Mouse (Mus musculus): ENCODE measurements around the gene Defb35.
"Not testable (repeated sequence)": the region's sequence is repeated elsewhere in the genome, so short reads cannot be mapped to it uniquely, and the experiment has no call there.

The Defb35 gene

DNA sequence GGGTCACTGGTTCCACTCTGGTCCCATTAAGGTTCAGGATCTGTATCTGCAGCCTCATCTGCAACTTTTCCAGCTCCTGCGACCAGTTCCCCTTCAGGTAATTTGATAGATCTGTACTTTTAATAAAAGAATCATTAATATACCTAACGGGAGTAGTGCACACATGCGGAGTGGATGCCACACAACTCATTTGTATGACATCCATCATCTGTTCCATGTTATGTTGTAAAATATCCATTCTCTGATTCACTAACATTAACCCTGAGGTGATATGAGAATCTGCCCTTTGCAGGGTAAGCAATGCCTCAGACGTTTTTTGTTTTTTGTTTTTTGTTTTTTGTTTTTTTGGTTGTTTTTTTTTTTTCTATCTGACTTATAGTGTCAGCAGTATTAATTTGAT is at the start of gene Defb35:
Gene Defb35, plus strand, starts transcription at position 301 of the 400 bp plus-strand sequence.
- not testable (repeated sequence) for DNase-seq (ENCODE audit: low spot score in 2 of 2)

DNA sequence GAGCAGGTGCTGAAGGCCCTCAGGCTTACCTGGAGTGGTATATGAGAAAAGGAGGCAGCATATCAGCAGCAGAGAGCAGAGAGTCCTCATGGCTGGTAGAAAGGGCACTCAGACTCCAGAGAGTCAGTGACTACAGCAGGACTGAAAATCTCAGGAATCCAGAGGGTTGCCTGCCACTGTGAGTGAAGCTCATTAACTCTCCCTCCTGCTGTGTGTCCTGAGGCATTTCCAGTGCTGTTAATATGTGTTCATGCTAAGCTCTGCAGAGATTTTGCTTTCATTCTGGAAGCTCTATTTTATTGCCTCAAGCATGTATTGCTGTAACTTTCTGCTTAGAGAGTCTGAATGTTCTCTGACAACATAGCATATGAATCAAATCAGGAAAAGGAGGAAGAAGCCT is 31.9 kb upstream of the Defb35 start, which contains the start of gene Defb11:
Gene Defb11, minus strand, starts transcription at position 123 of the 400 bp plus-strand sequence.
- not testable (repeated sequence) for DNase-seq (ENCODE audit: low spot score in 2 of 2)

DNA sequence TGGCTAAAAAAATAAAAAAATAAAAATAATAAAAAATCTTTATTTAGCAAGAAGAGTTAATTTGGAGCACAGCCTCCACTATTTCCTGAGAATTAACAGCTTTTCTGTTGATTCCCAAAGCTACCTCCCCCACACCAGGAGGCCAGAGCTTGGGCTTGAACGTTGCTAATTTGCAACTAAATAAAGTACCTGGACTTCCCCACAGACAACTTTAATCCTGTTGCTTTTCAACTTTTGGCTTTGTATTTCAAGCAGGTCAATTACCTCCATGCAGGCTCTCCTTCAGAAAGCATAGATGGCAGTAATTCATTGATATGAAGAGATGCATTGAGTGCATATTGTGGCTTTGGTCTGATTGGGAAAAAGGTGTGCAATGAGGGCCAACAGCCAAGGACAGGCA is 26.2 kb upstream of the Defb35 start:
- DNase-seq (ENCODE audit: low spot score in 2 of 2) = no peak

DNA sequence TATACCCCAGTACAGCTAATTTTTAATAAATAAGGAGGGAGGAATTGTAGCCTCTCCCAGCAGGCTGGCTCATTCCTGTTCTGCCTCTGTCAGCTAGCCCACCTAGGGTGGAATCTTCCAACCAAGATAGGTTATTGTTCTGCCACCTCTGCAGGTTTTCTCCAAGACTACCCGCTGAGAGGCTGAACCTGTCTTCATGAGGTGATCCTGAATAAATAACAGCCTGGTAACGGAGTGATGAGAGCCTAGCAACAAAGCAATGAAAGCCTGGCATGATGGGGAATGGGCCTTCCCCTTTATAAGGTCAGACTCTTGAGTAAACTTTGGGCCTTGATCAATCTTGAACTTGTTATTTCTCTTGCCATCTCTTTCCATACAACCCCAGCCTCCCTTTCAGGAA is 25.6 kb upstream of the Defb35 start:
- DNase-seq (ENCODE audit: low spot score in 2 of 2) = no peak

DNA sequence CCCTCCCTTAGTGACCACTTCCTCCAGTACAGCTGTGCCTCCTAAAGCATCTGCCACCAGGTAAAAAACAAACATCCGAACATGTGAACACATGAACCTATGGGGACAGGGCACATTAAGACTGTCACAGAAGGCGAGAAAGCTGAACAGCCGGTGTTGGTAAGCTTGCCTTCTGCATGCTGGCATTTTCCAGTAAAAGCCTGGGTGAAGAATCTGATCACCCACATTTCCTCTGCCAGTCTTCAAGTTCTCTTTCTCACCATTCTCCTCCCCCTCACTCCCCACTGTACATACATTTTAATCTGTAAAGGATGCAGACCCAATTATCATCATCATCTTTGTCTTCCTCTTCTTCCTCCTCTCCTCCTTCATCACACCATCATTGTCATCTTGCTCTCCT is 22.5 kb upstream of the Defb35 start:
- DNase-seq (ENCODE audit: low spot score in 2 of 2) = peak; percentile 35 to 36

DNA sequence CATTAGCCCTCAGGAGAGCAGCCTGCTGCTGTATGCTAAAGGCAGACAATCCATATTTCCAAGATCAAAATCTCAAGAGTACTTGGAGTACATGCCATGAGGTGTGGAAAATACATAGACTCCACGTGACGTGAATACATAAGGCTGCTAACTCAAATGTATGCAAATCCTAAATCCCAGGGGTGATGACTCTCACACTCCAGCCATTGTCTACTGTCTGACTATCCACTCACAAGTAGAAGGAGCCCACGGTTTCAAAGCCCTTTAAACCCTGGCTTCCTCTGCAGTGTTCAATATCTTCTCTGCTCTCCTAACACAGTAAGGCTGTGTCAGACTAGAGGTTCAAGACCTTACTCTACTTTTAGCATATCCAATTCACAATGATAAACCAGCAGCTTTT is 7.4 kb upstream of the Defb35 start:
- not testable (repeated sequence) for DNase-seq (ENCODE audit: low spot score in 2 of 2)

DNA sequence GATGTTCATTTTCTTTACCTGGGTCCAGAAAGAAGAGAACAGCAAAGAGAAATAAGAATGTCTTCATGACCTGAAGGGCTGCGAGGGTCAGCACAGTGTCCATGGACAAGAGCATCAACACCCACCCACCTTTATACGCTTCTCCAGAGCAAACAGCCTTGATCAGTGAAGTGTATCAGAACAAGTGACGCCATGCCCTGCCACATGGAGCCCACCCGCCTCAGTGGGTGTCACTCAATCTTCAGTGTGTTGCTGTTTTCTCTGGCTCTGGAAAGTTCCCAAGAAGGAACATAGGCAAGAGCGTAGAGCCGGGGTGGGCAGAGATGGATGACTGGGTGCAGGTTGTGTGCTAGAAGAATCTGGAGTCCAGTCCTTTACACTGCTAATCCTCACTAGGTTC is 5.5 kb upstream of the Defb35 start, which contains the start of gene Defb15:
Gene Defb15, minus strand, starts transcription at position 101 of the 400 bp plus-strand sequence.
- DNase-seq (ENCODE audit: low spot score in 2 of 2) = no peak

DNA sequence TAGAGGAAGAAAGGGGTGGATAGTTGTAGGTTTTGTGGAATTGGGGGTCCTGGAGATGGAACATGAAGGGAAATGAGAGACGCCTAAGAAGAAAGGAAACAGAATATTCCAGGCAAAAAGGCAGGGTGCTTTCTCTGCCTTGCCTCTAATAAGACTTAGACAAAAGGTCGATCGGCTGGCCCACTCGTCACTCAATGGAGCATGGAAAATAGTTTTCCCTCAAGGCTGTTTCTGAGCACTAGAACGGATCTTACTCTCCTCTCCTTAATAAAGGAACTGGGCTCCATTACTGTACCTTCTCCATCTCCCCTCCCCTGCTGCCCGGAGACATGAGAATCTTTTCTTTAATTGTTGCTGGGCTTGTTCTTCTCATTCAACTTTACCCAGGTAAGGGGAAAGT is 8.3 kb downstream of the Defb35 start, which contains the start of gene Defb13:
Gene Defb13, plus strand, starts transcription at position 301 of the 400 bp plus-strand sequence.
- DNase-seq (ENCODE audit: low spot score in 2 of 2) = no peak

DNA sequence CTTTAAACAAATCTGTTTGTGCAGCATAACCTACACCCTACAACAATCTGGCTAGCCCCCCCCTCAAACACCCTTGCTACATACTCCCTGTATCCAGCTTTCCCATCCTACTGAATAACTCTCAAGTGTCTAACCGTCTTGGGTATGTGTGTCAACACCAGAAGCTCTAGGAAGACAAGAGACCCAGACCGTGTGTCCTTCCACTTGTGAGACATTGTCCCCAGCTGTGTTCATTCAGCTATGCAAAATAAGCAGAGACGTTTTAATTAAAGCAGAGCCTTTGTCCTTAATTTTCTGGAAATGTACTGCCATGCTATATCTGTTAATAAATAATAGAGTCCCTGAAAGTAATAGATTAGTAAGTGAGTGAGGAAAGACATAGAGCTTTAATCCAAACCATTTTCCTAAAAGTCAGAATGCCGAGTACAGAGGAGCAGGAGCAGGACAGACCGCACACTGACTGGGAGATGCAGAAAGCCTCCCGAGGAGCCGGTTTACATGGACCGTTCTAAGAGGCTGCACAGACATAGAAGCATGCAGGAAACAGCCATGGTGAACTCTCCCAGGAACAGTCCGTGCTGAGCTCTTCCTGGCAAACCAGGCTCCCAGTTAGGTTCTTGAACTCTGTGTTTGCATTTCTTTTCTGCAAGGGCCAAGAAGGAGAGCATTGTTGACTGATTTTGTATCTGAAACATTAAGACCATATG is 9.3 kb downstream of the Defb35 start:
- no peak for DNase-seq (ENCODE audit: low spot score in 2 of 2)

DNA sequence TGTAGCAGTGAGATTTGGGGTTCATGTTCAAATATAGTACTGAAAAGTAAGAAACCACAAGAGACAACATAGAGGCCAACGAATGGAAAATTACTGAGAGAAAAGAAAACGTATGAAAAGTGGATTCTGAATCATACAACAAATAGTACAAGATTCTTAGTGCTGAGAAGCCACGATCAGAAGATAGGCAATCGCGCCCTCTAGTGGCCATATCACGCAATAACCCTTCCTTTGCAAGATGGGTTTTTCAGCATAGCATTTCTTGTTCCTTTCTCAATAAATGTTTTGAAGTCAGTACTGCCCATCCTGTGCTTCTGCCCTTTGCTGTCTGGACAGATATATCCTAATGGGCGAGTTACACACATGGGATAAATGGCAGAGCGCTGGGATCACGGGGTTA is 17.2 kb downstream of the Defb35 start:
- DNase-seq (ENCODE audit: low spot score in 2 of 2) = peak; percentile 22 to 69

DNA sequence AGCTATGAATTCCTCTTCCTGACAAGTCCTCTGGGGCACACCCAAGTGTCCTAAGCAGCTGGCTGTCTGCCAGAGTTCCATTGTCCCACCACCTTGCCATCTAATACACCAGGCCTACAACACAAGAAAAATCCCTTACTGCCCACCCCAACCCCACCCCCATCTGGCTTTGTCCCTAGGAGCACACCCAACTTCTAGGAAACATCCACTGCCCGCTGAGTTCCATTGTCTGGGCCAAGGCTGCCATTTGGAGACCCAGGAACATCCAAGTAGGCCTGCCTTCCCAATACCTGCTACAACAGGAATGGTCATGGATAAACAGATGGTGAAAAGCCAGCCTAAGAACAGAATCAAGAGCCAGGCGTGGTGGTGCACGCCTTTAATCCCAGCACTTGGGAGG is 18.2 kb downstream of the Defb35 start:
- DNase-seq (ENCODE audit: low spot score in 2 of 2) = no peak

DNA sequence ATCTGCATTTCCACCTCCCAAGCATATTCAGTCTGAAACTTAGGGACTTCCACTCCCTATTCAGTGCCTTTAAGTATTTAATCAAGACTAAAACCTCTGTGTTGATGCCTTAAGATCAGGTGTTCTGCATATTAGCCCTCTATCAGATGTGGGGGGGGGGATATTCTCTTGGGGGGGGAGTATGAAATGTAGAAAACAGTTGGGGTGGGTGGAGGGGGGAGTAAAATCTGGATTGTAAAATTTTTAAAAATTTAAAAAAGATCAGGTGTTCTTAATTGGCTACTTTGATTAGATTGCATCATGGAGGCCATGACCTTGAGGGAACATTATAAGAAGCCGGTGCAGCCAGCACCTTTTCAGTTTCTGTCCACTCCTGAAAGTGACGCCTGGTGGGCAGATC is 20.3 kb downstream of the Defb35 start, which contains the start of gene Fam90a1a:
Gene Fam90a1a, plus strand, starts transcription at position 301 of the 400 bp plus-strand sequence.
- no peak for DNase-seq (ENCODE audit: low spot score in 2 of 2)

DNA sequence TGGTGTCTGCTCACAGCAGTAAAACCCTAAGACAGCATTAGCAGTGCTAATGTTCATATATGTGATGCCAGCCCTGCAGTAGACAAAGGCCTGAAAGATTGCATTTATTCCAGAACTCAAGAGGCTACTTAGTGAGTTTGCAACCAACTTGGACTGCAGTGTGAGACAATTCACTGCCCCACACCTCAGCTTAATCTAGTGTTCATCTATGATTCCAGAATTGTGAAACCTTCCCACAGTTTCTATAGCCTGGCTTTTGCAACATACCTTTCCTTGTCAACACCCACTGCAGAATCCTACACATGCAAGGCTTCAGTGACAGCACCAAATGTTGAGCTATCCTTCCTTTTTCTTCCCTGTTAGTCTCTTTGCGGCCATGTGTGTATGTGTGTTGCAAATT is 28.5 kb downstream of the Defb35 start:
- no peak for DNase-seq (ENCODE audit: low spot score in 2 of 2)

DNA sequence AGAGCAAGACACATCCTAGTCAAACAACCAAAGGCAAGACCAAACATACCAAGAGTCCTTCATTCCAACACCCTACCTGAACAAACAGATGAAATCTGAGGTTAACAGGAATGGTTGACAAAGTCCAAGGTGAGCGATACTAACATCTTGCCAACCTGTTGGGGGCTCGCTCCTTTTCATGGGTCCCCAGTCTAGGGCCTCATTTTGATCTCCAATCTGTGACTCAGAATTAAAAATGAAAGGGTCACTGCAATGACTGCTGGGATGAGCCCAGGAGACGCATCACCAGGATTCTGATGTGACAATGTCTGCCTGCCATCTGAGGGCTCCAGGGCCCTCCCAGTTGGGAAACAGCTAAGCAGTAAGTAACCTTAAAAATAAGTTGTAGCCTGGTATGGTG is 31.3 kb downstream of the Defb35 start, which contains the start of gene Ccdc70:
Gene Ccdc70, plus strand, starts transcription at position 301 of the 400 bp plus-strand sequence.
- no peak for DNase-seq (ENCODE audit: low spot score in 2 of 2)

DNA sequence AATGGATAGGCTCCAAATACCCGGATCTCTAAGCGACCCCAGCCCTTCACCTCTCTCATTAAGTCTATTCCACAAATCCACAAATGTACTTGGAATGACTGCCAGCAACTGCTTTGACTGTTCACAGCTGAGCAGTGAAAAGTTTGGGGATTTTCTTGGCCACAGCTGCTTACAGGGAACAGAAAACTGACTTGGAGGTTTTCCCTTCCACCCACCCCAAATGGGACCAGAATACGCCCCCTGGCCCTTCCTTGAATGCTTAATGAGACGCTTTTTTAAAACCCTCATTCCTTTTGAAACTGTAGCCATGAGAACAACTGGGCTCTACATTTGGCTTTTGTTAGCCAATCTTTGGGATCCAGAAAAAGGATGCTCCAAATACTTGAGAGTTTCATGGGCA is 40.0 kb downstream of the Defb35 start:
- peak; percentile 14 to 49 for DNase-seq (ENCODE audit: low spot score in 2 of 2)

DNA sequence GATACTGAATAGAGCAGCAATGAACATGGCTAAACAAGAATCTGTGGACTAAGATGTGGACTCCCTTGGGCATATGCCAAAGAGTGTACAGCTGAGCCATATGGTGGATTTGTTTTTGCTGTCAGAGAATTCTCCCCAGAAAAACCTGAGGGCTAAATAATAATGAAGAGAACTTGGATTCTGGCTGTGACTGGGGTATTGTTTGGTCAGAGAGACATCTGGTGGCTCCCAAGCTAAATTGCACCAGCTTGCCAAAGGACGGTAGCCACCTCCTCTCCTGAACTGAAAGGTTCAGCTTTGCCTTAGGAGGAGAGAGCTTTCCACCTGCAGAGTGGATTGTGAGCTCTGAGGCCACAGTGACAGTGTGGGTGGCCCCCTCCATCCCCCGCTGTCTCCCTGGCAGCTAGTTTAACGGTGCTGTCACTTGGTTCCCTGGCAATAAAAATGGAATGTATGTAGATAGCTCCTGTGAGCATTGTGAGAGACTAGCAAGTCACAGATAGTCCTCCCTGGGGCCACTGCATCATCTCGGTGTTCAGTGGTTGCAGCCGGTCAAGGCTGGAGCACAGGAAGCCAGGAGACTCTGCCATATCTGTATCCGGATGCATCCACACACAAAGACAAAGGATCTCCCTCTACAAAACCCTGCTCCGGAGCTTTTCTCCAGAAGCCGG is 43.6 kb downstream of the Defb35 start:
- DNase-seq (ENCODE audit: low spot score in 2 of 2) = peak; percentile 23 to 59
